Mouse (Mus musculus) spleen, adult 2 months (tissue): ENCODE measurements around the gene Ugt1a10.

Source experiments
- CTCF ChIP-seq: fragments of 200-500 bp; IDR thresholded peaks from 2 replicates; pipeline ENCODE4 v1.5.1; 2011; ENCODE audit warnings: mild to moderate bottlenecking, inconsistent platforms; ENCODE audit not compliant: insufficient read depth, insufficient read length, insufficient replicate concordance; ENCODE audit errors: extremely low read depth
- POLR2A ChIP-seq: fragments of 200-500 bp; IDR thresholded peaks from 2 replicates; pipeline ENCODE4 v1.6.1; 2011; ENCODE audit warnings: low read depth, low read length, inconsistent platforms

DNA sequence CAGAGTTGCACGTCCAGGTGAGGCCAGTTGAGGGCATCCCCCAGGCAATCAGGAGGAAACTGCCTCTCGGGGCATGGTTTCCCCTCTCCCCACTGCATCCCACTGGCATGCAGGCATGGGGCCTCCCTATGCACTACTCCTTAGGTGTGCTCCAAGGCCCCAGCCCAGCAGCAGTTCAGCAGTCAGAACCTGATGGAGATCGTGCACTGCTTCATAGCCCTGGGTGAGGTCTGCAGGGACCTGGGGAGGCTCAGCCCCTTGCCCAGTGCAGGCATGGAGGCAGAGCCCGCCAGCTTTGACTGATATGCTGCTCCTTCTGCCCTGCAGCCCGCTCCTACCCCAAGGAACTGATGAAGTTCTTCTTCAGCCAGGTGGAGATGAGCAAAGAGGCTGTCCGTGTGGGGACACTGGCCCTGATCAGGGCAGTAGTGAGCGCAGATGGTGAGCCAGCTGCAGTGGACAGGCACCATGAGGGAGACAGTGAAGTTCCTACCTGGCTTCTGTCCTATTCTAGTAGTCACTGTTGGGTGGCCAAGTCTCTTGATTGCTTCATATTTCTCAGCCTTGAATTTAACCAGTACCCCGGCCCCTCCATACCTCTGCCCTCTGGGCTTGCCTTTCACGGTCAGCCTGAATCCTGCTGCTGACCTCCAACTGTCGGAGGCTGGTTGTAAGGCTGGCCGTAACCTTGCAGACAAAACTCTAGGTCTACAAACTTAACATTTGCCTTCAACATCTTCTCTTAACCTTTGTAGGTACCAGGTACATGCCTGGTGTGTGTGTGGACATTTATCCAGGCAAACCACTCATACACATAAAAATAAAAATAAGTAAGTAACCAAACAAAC is 180.1 kb downstream of the Ugt1a10 start:
- no peak for TF ChIP-seq CTCF
- TF ChIP-seq POLR2A, result no peak
